8 mouse cellular contexts compared by ENCODE assay signal in genomic region chr3:109469465-109469864, GRCm38 (mm10).
DNase-seq lines count a peak whose midpoint lies in the region; ATAC-seq lines count a peak whose summit lies in the region.

No protein-coding gene starts in this region.

- ATAC-seq in activated CD4-positive, CD25-positive, alpha-beta regulatory T cell, adult 4 months = no peak

- DNase-seq in layer of hippocampus, postnatal 36 days = peak; percentile 18 to 26
- DNase-seq in layer of hippocampus, postnatal 14 days (ENCODE audit: low spot score in 2 of 2) = no peak
- DNase-seq in adrenal gland, postnatal 14 days = peak; percentile 62
- DNase-seq in gonadal fat pad, adult 2 months (ENCODE audit: low read depth) = peak; percentile 59
- DNase-seq in lung, postnatal 25 days (ENCODE audit: low spot score) = peak; percentile 64
- DNase-seq in natural killer cell, adult 2 months (ENCODE audit: low spot score in 2 of 2) = no peak
- DNase-seq in thymus, postnatal 10 days (ENCODE audit: low spot score in 2 of 2) = no peak

Comparison
In these comparisons a context has a peak if more than half of its experiments do, and no peak if none do; other contexts are left out.
1. DNase-seq: peak in layer of hippocampus, postnatal 36 days (2 of 2), adrenal gland, postnatal 14 days (single experiment), gonadal fat pad, adult 2 months (single experiment) and lung, postnatal 25 days (single experiment); none in layer of hippocampus, postnatal 14 days (0 of 2), natural killer cell, adult 2 months (0 of 2) and thymus, postnatal 10 days (0 of 2).